Mouse (Mus musculus) gastrocnemius, postnatal 36 days (tissue): Measurements from ENCODE around the gene Gm20890. TPM values are rescaled to one million over a fixed set of nuclear protein-coding genes. Genes with fewer than 3 reads are reported as not detected.
"Not testable (repeated sequence)": the region's sequence is repeated elsewhere in the genome, so short reads cannot be mapped to it uniquely, and the experiment has no call there.

Experiments used
- DNase-seq, 2 experiments: peaks; one replicate each; pipeline ENCODE4 v3.0.0; 2022
- intact Hi-C: fragments of 180-260 bp; cut with DNase I; formaldehyde crosslinking; loops from one replicate; pipeline ENCODE4 v1.15.1; 2025
- long read RNA-seq, 2 experiments: library from polyadenylated mRNA; stranded (forward); transcript quantifications; one replicate each; pipeline ENCODE4 v2.0.0; 2021
- total RNA-seq, 2 experiments: library from RNA; stranded (reverse); gene quantifications; 2 replicates each; pipeline ENCODE4 v1.2.3; 2021

Gene Gm20890
- not detected for total RNA-seq
- long read RNA-seq, experiment 1: 0 reads
- long read RNA-seq, experiment 2: 0 reads

DNA sequence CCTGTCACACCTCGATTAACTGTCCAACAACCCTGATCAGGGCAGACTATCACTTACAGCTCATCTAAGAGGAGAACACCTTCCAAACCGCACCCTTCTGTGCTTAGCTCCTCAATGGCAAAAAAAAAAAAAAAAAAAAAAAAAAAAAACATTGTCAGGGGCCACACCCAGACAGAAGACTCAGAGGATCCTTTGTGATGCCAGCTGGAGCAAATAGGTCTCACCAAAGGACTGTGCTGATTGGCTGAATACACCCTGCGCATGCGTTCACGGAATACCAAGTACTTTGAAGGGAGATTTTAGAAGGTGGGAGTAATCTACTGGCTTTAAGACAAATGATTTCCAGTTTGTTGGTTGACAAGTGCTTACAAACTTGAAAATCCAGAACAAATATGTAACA lies at the start of gene Gm20890:
Gene Gm20890 (minus strand): TSS at position 101 of the 400 bp plus-strand sequence.
- DNase-seq, intact Hi-C loops: not testable (repeated sequence)
